Mouse (Mus musculus): ENCODE results near the gene Agtrap. TPM values are rescaled to one million over a fixed set of nuclear protein-coding genes. Genes with fewer than 3 reads are reported as not detected.
A peak's percentile ranks its signal among the peaks of the same experiment; 100 is the strongest.
"Not testable (repeated sequence)": the region's sequence is repeated elsewhere in the genome, so short reads cannot be mapped to it uniquely, and the experiment has no call there.

Agtrap gene
- polyA plus RNA-seq, 1 experiment from 2014 or later = 7.0 TPM

GRCm38 (mm10) chr4:148050396-148050914 is 37.4 kb downstream of the Agtrap start:
- H3K9ac ChIP-seq (replicated peaks; ENCODE audit: low read length); H3K4me3 ChIP-seq (ENCODE audit: low read depth, low read length); H3K27me3 ChIP-seq (ENCODE audit: control insufficient read depth, insufficient read depth, low read length); H3K4me1 ChIP-seq (ENCODE audit: control insufficient read depth, insufficient read depth, low read length); H3K4me2 ChIP-seq (ENCODE audit: low read depth, low read length); H3K36me3 ChIP-seq (replicated peaks; ENCODE audit: control insufficient read depth, insufficient read depth, low read depth, low read length); DNase-seq (ENCODE audit: low spot score); ATAC-seq (replicated peaks; ENCODE audit: insufficient number of reproducible peaks, low FRiP score, low TSS enrichment, low read depth); H3K27ac ChIP-seq (replicated peaks; ENCODE audit: low read depth, low read length); H3K9me3 ChIP-seq (replicated peaks; ENCODE audit: control insufficient read depth, low read length): not testable (repeated sequence)
- 95% methylated on average over 3 of the region's 3 CpGs for WGBS

GRCm38 (mm10) chr4:148046450-148047031 is 41.3 kb downstream of the Agtrap start:
- 67% methylated on average over 4 of the region's 4 CpGs for WGBS
- Histone ChIP-seq H3K9ac (replicated peaks; ENCODE audit: low read length) (no peak overlapping the region), H3K36me3 (replicated peaks; ENCODE audit: control insufficient read depth, insufficient read depth, low read depth, low read length) (no peaks in the 10 kb centered on the region; the same call in 1 of the 2 replicates), H3K27ac (replicated peaks; ENCODE audit: low read depth, low read length) (no peak overlapping the region), H3K9me3 (replicated peaks; ENCODE audit: control insufficient read depth, low read length) (no peaks in the 10 kb centered on the region), H3K4me2 (ENCODE audit: low read depth, low read length) (no peak overlapping the region), H3K27me3 (ENCODE audit: control insufficient read depth, insufficient read depth, low read length) (no peaks in the 10 kb centered on the region), H3K4me1 (ENCODE audit: control insufficient read depth, insufficient read depth, low read length) (no peaks in the 10 kb centered on the region), H3K4me3 (ENCODE audit: low read depth, low read length) (no peak overlapping the region)
- no peak for ATAC-seq (replicated peaks; ENCODE audit: insufficient number of reproducible peaks, low FRiP score, low TSS enrichment, low read depth)
- no peak for DNase-seq (ENCODE audit: low spot score)

GRCm38 (mm10) chr4:148044113-148044512 is 43.7 kb downstream of the Agtrap start:
- ATAC-seq (replicated peaks; ENCODE audit: insufficient number of reproducible peaks, low FRiP score, low TSS enrichment, low read depth) (no peak), DNase-seq (ENCODE audit: low spot score) (no peak)
- Histone ChIP-seq H3K4me3 (ENCODE audit: low read depth, low read length) (no peak overlapping the region), H3K27me3 (ENCODE audit: control insufficient read depth, insufficient read depth, low read length) (no peaks in the 10 kb centered on the region), H3K27ac (replicated peaks; ENCODE audit: low read depth, low read length) (no peak overlapping the region), H3K4me2 (ENCODE audit: low read depth, low read length) (no peak overlapping the region), H3K9ac (replicated peaks; ENCODE audit: low read length) (no peak overlapping the region), H3K36me3 (replicated peaks; ENCODE audit: control insufficient read depth, insufficient read depth, low read depth, low read length) (no peaks in the 10 kb centered on the region), H3K9me3 (replicated peaks; ENCODE audit: control insufficient read depth, low read length) (no peaks in the 10 kb centered on the region), H3K4me1 (ENCODE audit: control insufficient read depth, insufficient read depth, low read length) (no peaks in the 10 kb centered on the region)
- 89% methylated on average over 2 of the region's 2 CpGs for WGBS

- not testable (repeated sequence) for H3K9me3 ChIP-seq (replicated peaks; ENCODE audit: control insufficient read depth, low read length); H3K36me3 ChIP-seq (replicated peaks; ENCODE audit: control insufficient read depth, insufficient read depth, low read depth, low read length); H3K4me2 ChIP-seq (ENCODE audit: low read depth, low read length); H3K4me3 ChIP-seq (ENCODE audit: low read depth, low read length); DNase-seq (ENCODE audit: low spot score); ATAC-seq (replicated peaks; ENCODE audit: insufficient number of reproducible peaks, low FRiP score, low TSS enrichment, low read depth); H3K27ac ChIP-seq (replicated peaks; ENCODE audit: low read depth, low read length); H3K4me1 ChIP-seq (ENCODE audit: control insufficient read depth, insufficient read depth, low read length); H3K9ac ChIP-seq (replicated peaks; ENCODE audit: low read length); H3K27me3 ChIP-seq (ENCODE audit: control insufficient read depth, insufficient read depth, low read length)
- 85% methylated on average over 7 of the region's 8 CpGs for WGBS
These were observed 44.5 kb downstream of the Agtrap start for GRCm38 (mm10) chr4:148043327-148043726.

- Histone ChIP-seq H3K4me1 (ENCODE audit: control insufficient read depth, insufficient read depth, low read length) (no peaks in the 10 kb centered on the region), H3K27me3 (ENCODE audit: control insufficient read depth, insufficient read depth, low read length) (no peaks in the 10 kb centered on the region), H3K36me3 (replicated peaks; ENCODE audit: control insufficient read depth, insufficient read depth, low read depth, low read length) (no peaks in the 10 kb centered on the region), H3K4me2 (ENCODE audit: low read depth, low read length) (peak overlapping the region; percentile 65), H3K4me3 (ENCODE audit: low read depth, low read length) (peak overlapping the region; percentile 47), H3K9ac (replicated peaks; ENCODE audit: low read length) (peak overlapping the region; percentile 60), H3K27ac (replicated peaks; ENCODE audit: low read depth, low read length) (peak overlapping the region; percentile 62; the same call in 1 of the 2 replicates), H3K9me3 (replicated peaks; ENCODE audit: control insufficient read depth, low read length) (no peaks in the 10 kb centered on the region)
- WGBS = 4% methylated on average over 16 of the region's 16 CpGs
- ATAC-seq (replicated peaks; ENCODE audit: insufficient number of reproducible peaks, low FRiP score, low TSS enrichment, low read depth) (no peak), DNase-seq (ENCODE audit: low spot score) (peak; percentile 21)
These were observed 46.1 kb downstream of the Agtrap start for GRCm38 (mm10) chr4:148041611-148042191.

GRCm38 (mm10) chr4:148040933-148041610 is 46.8 kb downstream of the Agtrap start:
- peak; percentile 85 for DNase-seq (ENCODE audit: low spot score)
- Histone ChIP-seq H3K36me3 (replicated peaks; ENCODE audit: control insufficient read depth, insufficient read depth, low read depth, low read length) (no peaks in the 10 kb centered on the region), H3K9ac (replicated peaks; ENCODE audit: low read length) (peak overlapping the region; percentile 60), H3K4me1 (ENCODE audit: control insufficient read depth, insufficient read depth, low read length) (no peaks in the 10 kb centered on the region), H3K4me2 (ENCODE audit: low read depth, low read length) (peak overlapping the region; percentile 65), H3K27me3 (ENCODE audit: control insufficient read depth, insufficient read depth, low read length) (no peaks in the 10 kb centered on the region), H3K9me3 (replicated peaks; ENCODE audit: control insufficient read depth, low read length) (no peaks in the 10 kb centered on the region), H3K27ac (replicated peaks; ENCODE audit: low read depth, low read length) (peak overlapping the region; percentile 69), H3K4me3 (ENCODE audit: low read depth, low read length) (peak overlapping the region; percentile 47)
- ATAC-seq (replicated peaks; ENCODE audit: insufficient number of reproducible peaks, low FRiP score, low TSS enrichment, low read depth) = peak; percentile 66
- 1% methylated on average over 19 of the region's 19 CpGs for WGBS

GRCm38 (mm10) chr4:148040029-148040830 is 47.6 kb downstream of the Agtrap start:
- H3K9ac ChIP-seq (replicated peaks; ENCODE audit: low read length) = peak overlapping the region; percentile 0
- H3K27me3 ChIP-seq (ENCODE audit: control insufficient read depth, insufficient read depth, low read length) = no peaks in the 10 kb centered on the region
- H3K4me3 ChIP-seq (ENCODE audit: low read depth, low read length) = no peak overlapping the region
- ATAC-seq (replicated peaks; ENCODE audit: insufficient number of reproducible peaks, low FRiP score, low TSS enrichment, low read depth) (no peak), DNase-seq (ENCODE audit: low spot score) (no peak)
- no peaks in the 10 kb centered on the region for H3K36me3 ChIP-seq (replicated peaks; ENCODE audit: control insufficient read depth, insufficient read depth, low read depth, low read length)
- H3K4me2 ChIP-seq (ENCODE audit: low read depth, low read length) = peak overlapping the region; percentile 21
- no peaks in the 10 kb centered on the region for H3K4me1 ChIP-seq (ENCODE audit: control insufficient read depth, insufficient read depth, low read length)
- 67% methylated on average over 15 of the region's 15 CpGs for WGBS
- H3K9me3 ChIP-seq (replicated peaks; ENCODE audit: control insufficient read depth, low read length) = no peaks in the 10 kb centered on the region
- H3K27ac ChIP-seq (replicated peaks; ENCODE audit: low read depth, low read length) = peak overlapping the region; percentile 69
